Mouse (Mus musculus) lung, adult 2 months (tissue): ENCODE measurements around the gene Stk33. TPM values are rescaled to one million over a fixed set of nuclear protein-coding genes. Genes with fewer than 3 reads are reported as not detected.

Source experiments
- DNase-seq: peaks from one replicate; pipeline ENCODE4 v3.0.0; 2022
- H3K4me1 ChIP-seq: fragments of 200-500 bp; 2 replicates; pipeline ENCODE4 v1.6.1; 2011; ENCODE audit warnings: low read length; ENCODE audit not compliant: control insufficient read depth, insufficient read depth
- H3K4me3 ChIP-seq: fragments of 200-500 bp; replicated peaks from 2 replicates; pipeline ENCODE3; 2011; ENCODE audit warnings: low read depth, mild to moderate bottlenecking, control low read depth, low read length; ENCODE audit errors: extremely low read depth
- CTCF ChIP-seq: fragments of 200-500 bp; IDR thresholded peaks from 2 replicates; pipeline ENCODE4 v1.5.1; 2011; ENCODE audit warnings: mild to moderate bottlenecking, low read length, control low read depth; ENCODE audit not compliant: insufficient read depth
- POLR2A ChIP-seq: fragments of 200-500 bp; IDR thresholded peaks from 2 replicates; pipeline ENCODE4 v1.6.1; 2011; ENCODE audit warnings: low read depth, mild to moderate bottlenecking, control low read depth, low read length, borderline replicate concordance; ENCODE audit errors: extremely low read depth
- WGBS: fragments of 180-500 bp; shearing (Covaris S2); methylation state at CpG from one replicate; pipeline ENCODE4 v1.1.7; 2018; 5-methylcytosine and 5-hydroxymethylcytosine counted together
- polyA plus RNA-seq: library from polyadenylated mRNA; depleted of rRNA; stranded (reverse); fragments of >200 nt; gene quantifications from 2 replicates; pipeline ENCODE4 v1.2.3, GENCODE M21; 2012; rRNA removed

The Stk33 gene
- polyA plus RNA-seq: 2.7 and 3.2 TPM in 2 replicates

DNA sequence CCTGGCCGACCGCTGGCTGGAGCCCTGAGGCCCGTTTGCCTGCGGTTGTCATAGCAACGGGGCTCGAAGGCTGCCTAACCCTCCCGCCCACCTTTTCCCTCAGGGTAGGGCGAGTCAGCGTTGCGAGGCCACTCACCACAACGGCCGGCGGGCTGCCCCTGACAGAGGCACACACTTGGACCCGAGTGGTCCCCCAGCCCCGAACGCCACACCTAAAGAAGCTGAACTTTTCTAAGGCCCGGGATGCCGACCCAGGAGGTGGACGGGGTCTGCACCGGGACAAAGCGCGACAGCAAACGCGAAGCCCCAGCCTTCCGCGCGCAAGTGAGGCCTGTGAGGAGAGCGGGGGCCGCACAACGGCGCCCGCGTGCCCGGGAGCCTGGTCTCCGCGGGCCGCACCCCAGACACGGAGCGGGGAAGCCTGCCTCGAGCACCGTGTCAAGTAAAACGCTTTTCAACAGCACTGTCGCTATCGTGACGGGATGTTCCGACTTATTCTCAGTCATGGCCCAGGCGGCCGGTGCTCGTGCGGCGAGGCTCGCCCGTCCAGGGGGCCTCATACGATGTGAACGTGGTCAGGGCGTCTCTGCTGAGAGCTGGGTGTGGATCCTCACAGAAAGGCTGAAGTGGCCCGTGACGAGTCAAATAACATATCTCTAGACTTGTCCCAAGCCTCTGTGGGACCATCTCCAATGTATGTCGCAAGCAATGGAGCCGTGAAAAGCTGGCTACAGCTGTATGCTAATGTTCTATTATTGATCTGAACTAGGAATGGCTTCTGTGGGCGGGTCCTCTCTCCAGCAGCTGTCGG is at the start of gene Stk33:
Stk33 (minus strand) TSS at position 301 of the 811 bp plus-strand sequence.
- WGBS: 3% methylated on average over 62 of the region's 62 CpGs
- Histone ChIP-seq H3K4me3 (peak within 1 kb of the TSS; percentile 37), H3K4me1 (no peaks in the 10 kb centered on the region; the same call in 1 of the 2 replicates)
- DNase-seq: peak; percentile 35
- TF ChIP-seq POLR2A: no peak
- TF ChIP-seq CTCF: no peak

DNA sequence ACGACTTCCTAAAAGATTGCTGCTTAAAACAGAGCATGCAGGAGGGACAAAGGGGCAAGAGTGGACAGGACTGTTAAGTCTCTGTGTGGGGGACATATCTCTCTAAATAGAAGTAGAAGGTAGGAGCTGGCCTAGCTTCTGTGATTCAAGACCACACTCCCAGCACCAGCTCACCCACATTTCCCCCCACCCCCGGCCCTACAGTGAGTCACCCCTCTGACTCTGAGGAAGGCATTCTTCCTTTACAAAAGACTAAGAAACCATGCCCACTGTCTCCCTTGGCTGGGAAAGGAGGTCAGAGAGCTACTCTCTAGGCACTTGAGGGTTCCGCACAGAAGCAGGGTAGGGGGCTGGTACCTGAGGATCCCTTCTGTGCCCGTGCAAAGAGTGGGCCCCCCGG is 45.3 kb upstream of the Stk33 start:
- TF ChIP-seq CTCF (no peak), POLR2A (no peak)
- no peak overlapping the region for H3K4me3 ChIP-seq
- WGBS: 67% methylated on average over 5 of the region's 5 CpGs
- DNase-seq: no peak
- no peaks in the 10 kb centered on the region for H3K4me1 ChIP-seq

DNA sequence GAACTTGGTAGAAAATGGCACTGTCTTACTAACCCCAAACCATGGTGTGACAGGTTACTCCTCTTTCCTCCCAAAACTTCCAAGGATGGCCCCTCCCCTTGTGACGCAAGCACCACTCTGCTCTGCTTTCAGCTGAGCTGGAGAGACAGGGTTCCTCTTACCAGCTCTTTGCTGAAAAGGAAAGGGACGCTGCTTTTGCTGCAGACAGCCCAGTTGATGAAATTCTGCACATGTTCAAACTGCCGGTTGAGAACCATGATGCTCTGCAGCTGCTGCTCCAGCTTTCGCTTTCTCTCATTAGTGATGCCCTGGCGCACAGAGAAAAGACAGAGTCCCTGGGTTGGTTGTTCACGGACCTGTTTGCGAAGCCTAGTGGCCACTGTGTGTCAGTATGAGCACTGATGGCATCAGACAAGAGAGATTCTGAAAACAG is 41.9 kb upstream of the Stk33 start:
- TF ChIP-seq CTCF (no peak), POLR2A (no peak)
- DNase-seq: peak; percentile 12
- Histone ChIP-seq H3K4me1 (no peaks in the 10 kb centered on the region), H3K4me3 (no peak overlapping the region)
- WGBS: 29% methylated on average over 7 of the region's 7 CpGs

DNA sequence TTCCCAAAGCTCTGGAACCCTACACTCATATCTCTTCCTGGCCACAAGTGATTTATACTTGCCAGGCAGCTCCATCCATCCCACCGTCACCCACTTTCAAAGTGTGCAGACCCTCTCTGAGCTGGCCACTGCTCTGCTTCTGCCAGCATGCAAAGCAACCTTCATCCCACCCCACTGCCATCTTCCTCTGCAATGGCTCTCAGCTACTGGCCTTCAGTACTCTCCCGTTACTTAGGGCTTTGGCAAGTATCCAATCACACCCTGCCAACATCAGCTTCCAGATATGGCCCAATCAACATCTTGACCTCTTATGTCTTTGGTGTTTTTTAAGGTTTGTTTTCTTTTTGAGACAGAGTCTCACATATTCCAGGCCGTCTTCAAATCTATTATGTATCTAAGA is 39.0 kb upstream of the Stk33 start:
- no peak for DNase-seq
- WGBS: 56% methylated on average over 3 of the region's 3 CpGs
- TF ChIP-seq POLR2A (no peak), CTCF (no peak)
- no peaks in the 10 kb centered on the region for H3K4me1 ChIP-seq
- H3K4me3 ChIP-seq: no peak overlapping the region

DNA sequence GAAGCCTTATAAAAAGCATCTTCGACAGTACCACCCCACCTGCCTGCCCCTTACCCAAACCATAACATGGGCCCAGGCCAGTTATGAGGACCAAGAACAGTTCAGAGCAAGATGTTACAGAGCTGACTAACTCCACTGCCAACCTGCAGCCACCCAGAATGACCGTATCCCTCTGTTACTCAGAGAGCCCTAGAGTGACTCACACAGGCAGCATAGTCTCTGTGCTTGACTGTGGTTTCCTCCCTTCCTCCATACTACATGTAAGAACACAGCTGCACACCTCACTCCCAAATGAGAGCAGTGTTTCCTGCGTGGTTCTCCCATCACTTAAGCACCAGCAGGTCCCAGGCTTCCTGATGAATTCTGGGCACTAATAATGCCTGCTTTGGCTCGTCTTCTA is 31.8 kb upstream of the Stk33 start:
- DNase-seq: no peak
- WGBS: 52% methylated on average over 4 of the region's 4 CpGs
- H3K4me3 ChIP-seq: no peak overlapping the region
- peaks cover 3% of the 10 kb centered on the region; the same call in 1 of the 2 replicates for H3K4me1 ChIP-seq
- TF ChIP-seq CTCF (no peak), POLR2A (no peak)

DNA sequence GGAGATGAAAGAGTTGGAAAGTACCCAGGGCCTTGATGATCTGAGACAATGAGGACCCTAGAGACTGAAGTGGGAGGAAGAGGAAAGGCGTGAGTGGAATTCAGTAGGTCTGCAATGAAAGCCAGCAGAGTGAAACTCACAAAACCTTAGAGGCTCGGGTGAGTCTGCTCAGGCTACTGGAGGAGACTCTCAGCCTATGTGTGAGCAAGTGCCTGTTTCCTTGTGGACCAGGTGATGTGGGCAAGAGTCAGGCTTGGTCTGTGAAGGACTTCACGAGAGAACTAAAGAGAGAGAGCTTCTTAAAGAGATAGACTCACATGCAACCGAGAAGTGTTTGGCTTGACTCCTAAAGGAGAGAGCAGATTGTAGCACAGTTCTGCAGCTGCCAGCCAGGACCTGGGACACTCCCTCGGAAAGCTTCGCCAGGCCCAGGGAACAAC is 29.4 kb upstream of the Stk33 start:
- TF ChIP-seq CTCF: no peak
- Histone ChIP-seq H3K4me3 (no peak overlapping the region), H3K4me1 (peaks cover 3% of the 10 kb centered on the region; the same call in 1 of the 2 replicates)
- peak; percentile 7 for DNase-seq
- WGBS: 19% methylated on average over 6 of the region's 6 CpGs

DNA sequence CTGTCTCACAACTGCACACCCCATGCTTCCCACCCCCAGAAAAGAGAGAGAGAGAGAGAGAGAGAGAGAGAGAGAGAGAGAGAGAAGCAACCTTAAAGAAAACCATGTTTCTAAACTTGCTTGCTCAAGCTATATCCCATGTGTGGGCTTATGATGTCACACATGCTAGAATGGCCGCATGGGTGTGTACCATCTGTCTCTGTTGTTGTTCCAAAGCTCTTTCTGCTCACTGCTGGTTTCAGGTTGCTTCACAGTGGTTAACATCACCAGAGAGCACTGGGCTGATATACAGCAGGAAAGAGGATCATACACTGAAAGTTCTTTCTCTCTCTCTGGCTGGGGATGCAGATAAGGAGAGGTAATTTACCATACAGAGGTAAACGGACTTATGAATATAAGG is 28.7 kb upstream of the Stk33 start:
- H3K4me3 ChIP-seq: no peak overlapping the region
- WGBS: 44% methylated on average over 2 of the region's 2 CpGs
- TF ChIP-seq CTCF: no peak
- no peak for TF ChIP-seq POLR2A
- H3K4me1 ChIP-seq: peaks cover 3% of the 10 kb centered on the region; the same call in 1 of the 2 replicates
- DNase-seq: no peak

DNA sequence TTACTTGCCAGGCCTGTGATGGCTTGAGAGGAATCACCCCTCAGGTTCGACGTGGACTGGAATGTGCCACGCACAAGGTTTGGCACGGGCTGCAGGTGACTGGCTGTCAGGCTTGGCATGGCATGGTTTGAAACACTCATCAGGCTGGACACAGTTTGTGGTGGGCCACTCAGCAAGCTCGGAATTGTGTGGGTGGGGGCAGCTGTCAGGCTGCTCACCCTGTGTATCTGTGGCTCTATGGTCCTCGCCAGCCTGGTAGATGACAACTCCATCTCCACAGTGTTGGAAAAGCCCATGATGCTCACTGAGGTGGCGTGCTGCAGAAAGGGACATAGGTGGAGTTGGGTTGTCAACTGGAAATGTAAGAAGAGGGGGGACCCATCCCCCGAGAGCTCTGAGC is 21.8 kb upstream of the Stk33 start:
- no peak for TF ChIP-seq CTCF
- TF ChIP-seq POLR2A: no peak
- DNase-seq: no peak
- H3K4me3 ChIP-seq: no peak overlapping the region
- WGBS: 87% methylated on average over 8 of the region's 8 CpGs
- no peaks in the 10 kb centered on the region for H3K4me1 ChIP-seq

DNA sequence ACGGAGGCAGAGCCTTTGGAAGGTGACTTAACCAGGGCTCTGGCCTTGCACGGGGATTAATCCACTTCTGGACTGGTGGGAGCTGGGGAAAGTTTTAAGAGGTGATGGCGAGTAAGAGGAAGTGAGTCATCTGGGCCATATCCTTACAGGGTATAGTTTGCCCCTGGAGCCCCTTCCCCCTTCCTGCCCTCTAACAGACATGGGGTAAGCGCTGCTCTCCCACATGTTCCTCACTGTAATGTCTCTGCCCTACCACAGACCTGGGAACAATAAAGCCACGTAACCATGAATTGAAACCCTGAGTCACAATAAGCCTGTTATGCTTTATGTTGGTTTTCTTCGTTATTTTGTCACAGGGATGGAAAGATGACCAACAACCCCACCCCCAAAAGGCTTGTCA is 17.7 kb upstream of the Stk33 start:
- no peak for TF ChIP-seq CTCF
- no peak for TF ChIP-seq POLR2A
- DNase-seq: no peak
- no peaks in the 10 kb centered on the region for H3K4me1 ChIP-seq
- H3K4me3 ChIP-seq: no peak overlapping the region
- 52% methylated on average over 6 of the region's 6 CpGs for WGBS

DNA sequence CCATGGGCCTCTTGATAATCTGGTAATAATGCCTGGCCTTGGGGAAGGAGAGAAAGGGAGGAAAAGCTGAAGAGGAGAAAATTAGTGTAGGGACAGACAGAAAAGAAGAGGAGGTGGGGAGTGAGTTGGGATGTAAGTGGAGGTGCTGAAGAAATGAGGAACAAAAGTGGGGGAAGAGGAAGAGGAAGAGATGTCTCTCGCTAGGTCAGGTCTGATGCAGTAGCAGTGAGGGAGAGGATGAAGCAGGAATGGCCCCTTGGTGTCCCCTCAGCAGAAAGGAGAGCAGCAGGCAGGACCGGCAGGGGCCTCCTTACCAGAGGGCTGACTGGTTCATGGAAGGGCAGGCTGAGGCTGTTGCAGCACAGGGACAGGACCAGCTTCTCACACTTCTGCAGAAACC is 16.9 kb upstream of the Stk33 start:
- WGBS: 73% methylated on average over 2 of the region's 2 CpGs
- no peak for DNase-seq
- no peaks in the 10 kb centered on the region for H3K4me1 ChIP-seq

More for the DNA sequence above, 16.9 kb upstream of the Stk33 start:
- TF ChIP-seq POLR2A (no peak), CTCF (no peak)
- no peak overlapping the region for H3K4me3 ChIP-seq
